Mouse (Mus musculus) c-Kit-positive CD71-negative TER-119-negative erythroid progenitor cells, embryonic 14.5 days (primary cell): ENCODE measurements at regions not wholly inside any gene's neighbourhood (a gene's known extent, or its start where the extent isn't known, plus 50 kb on each side); places are given as distances from the start of the nearest gene placed in this dataset.

Experiments used
- DNase-seq: peaks from one replicate; pipeline ENCODE4 v3.0.0-alpha.2; 2013; ENCODE audit warnings: low read depth

- DNase-seq, result no peak
These were observed 178.2 kb upstream of the Rnd3 start for GRCm38 (mm10) chr2:51327081-51327480.

- DNase-seq, result no peak
These were observed 172.8 kb upstream of the Rnd3 start for GRCm38 (mm10) chr2:51321676-51322075.

- DNase-seq, result no peak
These were observed 167.5 kb upstream of the Rnd3 start for GRCm38 (mm10) chr2:51316452-51316851.

GRCm38 (mm10) chr2:51313414-51313813 is 164.5 kb upstream of the Rnd3 start:
- no peak for DNase-seq

GRCm38 (mm10) chr2:51306257-51306656 is 157.3 kb upstream of the Rnd3 start:
- no peak for DNase-seq

- DNase-seq, result no peak
These were observed 156.5 kb upstream of the Rnd3 start for GRCm38 (mm10) chr2:51305411-51305810.

- DNase-seq, result no peak
These were observed 155.8 kb upstream of the Rnd3 start for GRCm38 (mm10) chr2:51304694-51305093.

GRCm38 (mm10) chr2:51290659-51291260 is 141.8 kb upstream of the Rnd3 start:
- DNase-seq, result no peak

- DNase-seq, result no peak
These were observed 139.8 kb upstream of the Rnd3 start for GRCm38 (mm10) chr2:51288678-51289077.

GRCm38 (mm10) chr2:51285632-51286031 is 136.7 kb upstream of the Rnd3 start:
- no peak for DNase-seq

- no peak for DNase-seq
These were observed 135.9 kb upstream of the Rnd3 start for GRCm38 (mm10) chr2:51284781-51285225.

GRCm38 (mm10) chr2:51279396-51280045 is 130.6 kb upstream of the Rnd3 start:
- DNase-seq, result no peak

GRCm38 (mm10) chr2:51278824-51279223 is 129.9 kb upstream of the Rnd3 start:
- no peak for DNase-seq

GRCm38 (mm10) chr2:51278356-51278755 is 129.4 kb upstream of the Rnd3 start:
- no peak for DNase-seq

- no peak for DNase-seq
These were observed 127.7 kb upstream of the Rnd3 start for GRCm38 (mm10) chr2:51276591-51276990.

- no peak for DNase-seq
These were observed 124.4 kb upstream of the Rnd3 start for GRCm38 (mm10) chr2:51273300-51273699.

- no peak for DNase-seq
These were observed 119.6 kb upstream of the Rnd3 start for GRCm38 (mm10) chr2:51268532-51268931.

GRCm38 (mm10) chr2:51267662-51268061 is 118.8 kb upstream of the Rnd3 start:
- DNase-seq, result no peak

- DNase-seq, result no peak
These were observed 113.6 kb upstream of the Rnd3 start for GRCm38 (mm10) chr2:51262506-51262905.

- DNase-seq, result no peak
These were observed 101.9 kb upstream of the Rnd3 start for GRCm38 (mm10) chr2:51250798-51251197.

GRCm38 (mm10) chr2:51241573-51241972 is 92.7 kb upstream of the Rnd3 start:
- DNase-seq, result no peak

GRCm38 (mm10) chr2:51240000-51240399 is 91.1 kb upstream of the Rnd3 start:
- no peak for DNase-seq

GRCm38 (mm10) chr2:51238992-51239391 is 90.1 kb upstream of the Rnd3 start:
- DNase-seq, result no peak
